Mouse (Mus musculus) kidney, adult 2 months (tissue): Measurements from ENCODE around the gene Gak. TPM values are rescaled to one million over a fixed set of nuclear protein-coding genes. Genes with fewer than 3 reads are reported as not detected.
A peak's percentile ranks its signal among the peaks of the same experiment; 100 is the strongest.

Experiments used
- DNase-seq: peaks from one replicate; pipeline ENCODE4 v3.0.0; 2021
- H3K27ac ChIP-seq: fragments of 200-500 bp; 2 replicates; pipeline ENCODE4 v1.5.1; 2012; ENCODE audit warnings: low read depth, low read length, control low read depth, inconsistent platforms; ENCODE audit not compliant: insufficient read depth
- H3K27me3 ChIP-seq: fragments of 200-500 bp; replicated peaks from 2 replicates; pipeline ENCODE4 v1.6.1; 2012; ENCODE audit warnings: mild to moderate bottlenecking, moderate library complexity, low read length, inconsistent platforms; ENCODE audit not compliant: control insufficient read depth, insufficient read depth
- H3K36me3 ChIP-seq: fragments of 200-500 bp; 2 replicates; pipeline ENCODE4 v1.6.1; 2012; ENCODE audit warnings: mild to moderate bottlenecking, moderate library complexity, low read length, inconsistent platforms; ENCODE audit not compliant: control insufficient read depth, insufficient read depth
- H3K4me1 ChIP-seq: fragments of 200-500 bp; 2 replicates; pipeline ENCODE4 v1.6.1; 2011; ENCODE audit warnings: low read length; ENCODE audit not compliant: control insufficient read depth, insufficient read depth
- H3K4me3 ChIP-seq: fragments of 200-500 bp; 2 replicates; pipeline ENCODE4 v1.5.1; 2011; ENCODE audit warnings: mild to moderate bottlenecking, low read depth, low read length, control low read depth; ENCODE audit not compliant: insufficient read depth
- CTCF ChIP-seq: fragments of 200-500 bp; conservative IDR thresholded peaks from 2 replicates; pipeline ENCODE4 v1.5.1; 2011; ENCODE audit warnings: low read depth, mild to moderate bottlenecking, control low read depth, low read length, moderate library complexity, mixed read lengths; ENCODE audit not compliant: insufficient read depth, insufficient read length
- POLR2A ChIP-seq: fragments of 200-500 bp; IDR thresholded peaks from one replicate; pipeline ENCODE4 v1.6.1; 2011; ENCODE audit warnings: low read depth, low read length, control low read depth
- WGBS: fragments of 180-500 bp; shearing (Covaris S2); methylation state at CpG from one replicate; pipeline ENCODE4 v1.1.7; 2018; 5-methylcytosine and 5-hydroxymethylcytosine counted together
- polyA plus RNA-seq: library from polyadenylated mRNA; depleted of rRNA; stranded (reverse); fragments of >200 nt; gene quantifications from 2 replicates; pipeline ENCODE4 v1.2.3, GENCODE M21; 2012

The Gak gene
- polyA plus RNA-seq, 1 experiment, result 80.5 TPM

- H3K27me3 ChIP-seq, result no peaks in the 10 kb centered on the region
- WGBS, result 87% methylated on average over 4 of the region's 4 CpGs
- no peak for DNase-seq
- no peak for TF ChIP-seq CTCF
- no peak for TF ChIP-seq POLR2A
- no peak overlapping the region for H3K27ac ChIP-seq
- H3K36me3 ChIP-seq, result no peaks in the 10 kb centered on the region
- peaks cover 10% of the 10 kb centered on the region; the same call in 1 of the 2 replicates for H3K4me1 ChIP-seq
- no peak overlapping the region for H3K4me3 ChIP-seq
These were observed 33.2 kb upstream of the Gak start for GRCm38 (mm10) chr5:108662772-108663171.

- Histone ChIP-seq H3K4me3 (peak overlapping the region; percentile 91), H3K36me3 (no peaks in the 10 kb centered on the region), H3K27me3 (no peaks in the 10 kb centered on the region), H3K27ac (peak overlapping the region; percentile 58), H3K4me1 (peaks cover 10% of the 10 kb centered on the region; the same call in 1 of the 2 replicates)
- TF ChIP-seq CTCF, result no peak
- TF ChIP-seq POLR2A, result no peak
- peak; percentile 95 for DNase-seq
- 16% methylated on average over 36 of the region's 36 CpGs for WGBS
These were observed 31.2 kb upstream of the Gak start for GRCm38 (mm10) chr5:108660632-108661268.

GRCm38 (mm10) chr5:108659698-108660631 lies 30.4 kb upstream of the Gak start, which contains the start of gene Idua:
Idua (plus strand) TSS chr5:108660331.
- peaks cover 2% of the 10 kb centered on the region; the same call in 1 of the 2 replicates for H3K36me3 ChIP-seq
- peak within 1 kb of the TSS; percentile 91 for H3K4me3 ChIP-seq
- peaks cover 10% of the 10 kb centered on the region; the same call in 1 of the 2 replicates for H3K4me1 ChIP-seq
- WGBS, result 7% methylated on average over 24 of the region's 24 CpGs
- peak; percentile 71 for DNase-seq
- no peaks in the 10 kb centered on the region for H3K27me3 ChIP-seq
- peak within 1 kb of the TSS; percentile 58 for H3K27ac ChIP-seq
- TF ChIP-seq CTCF (no peak), POLR2A (no peak)

- no peak overlapping the region for H3K27ac ChIP-seq
- no peak for DNase-seq
- TF ChIP-seq POLR2A (no peak), CTCF (no peak)
- H3K36me3 ChIP-seq, result peaks cover 3% of the 10 kb centered on the region
- H3K4me1 ChIP-seq, result peaks cover 15% of the 10 kb centered on the region; the same call in 1 of the 2 replicates
- H3K4me3 ChIP-seq, result no peak overlapping the region
- no peaks in the 10 kb centered on the region for H3K27me3 ChIP-seq
- WGBS, result 92% methylated on average over 1 of the region's 1 CpGs
These were observed 29.1 kb upstream of the Gak start for GRCm38 (mm10) chr5:108658611-108659010.

GRCm38 (mm10) chr5:108657406-108657805 lies 27.9 kb upstream of the Gak start:
- TF ChIP-seq POLR2A (no peak), CTCF (no peak)
- peaks cover 15% of the 10 kb centered on the region; the same call in 1 of the 2 replicates for H3K4me1 ChIP-seq
- H3K4me3 ChIP-seq, result no peak overlapping the region
- no peaks in the 10 kb centered on the region for H3K27me3 ChIP-seq
- 71% methylated on average over 5 of the region's 5 CpGs for WGBS
- H3K27ac ChIP-seq, result no peak overlapping the region
- DNase-seq, result no peak
- peaks cover 3% of the 10 kb centered on the region for H3K36me3 ChIP-seq

GRCm38 (mm10) chr5:108655891-108656650 lies 26.5 kb upstream of the Gak start:
- Histone ChIP-seq H3K27ac (no peak overlapping the region), H3K36me3 (peaks cover 3% of the 10 kb centered on the region), H3K27me3 (no peaks in the 10 kb centered on the region), H3K4me1 (peaks cover 14% of the 10 kb centered on the region; the same call in 1 of the 2 replicates), H3K4me3 (no peak overlapping the region)
- 90% methylated on average over 15 of the region's 15 CpGs for WGBS
- DNase-seq, result no peak
- TF ChIP-seq POLR2A (no peak), CTCF (no peak)
